Mouse (Mus musculus): Measurements from ENCODE around the gene Cdk1. TPM values are rescaled to one million over a fixed set of nuclear protein-coding genes. Genes with fewer than 3 reads are reported as not detected.

Gene Cdk1
- 179 and 208 TPM in 2 replicates for polyA plus RNA-seq (2015; fragmentation: Nextera tagmentation; extraction: Ambion mirVana)

- ATAC-seq (replicated peaks), result peak; percentile 98
- WGBS, result under 1% methylated on average over 51 of the region's 51 CpGs
- Histone ChIP-seq H3K36me3 (no peaks in the 10 kb centered on the region), H3K9ac (replicated peaks) (peak within 1 kb of the TSS; percentile 47), H3K4me1 (peaks cover 29% of the 10 kb centered on the region), H3K4me3 (peak within 1 kb of the TSS; percentile 56), H3K27me3 (no peaks in the 10 kb centered on the region), H3K4me2 (replicated peaks) (peak within 1 kb of the TSS; percentile 85), H3K27ac (replicated peaks) (peak within 1 kb of the TSS; percentile 46; the same call in 1 of the 2 replicates), H3K9me3 (no peaks in the 10 kb centered on the region)
Measured at GRCm38 (mm10) chr10:69352212-69353085, at the start of gene Cdk1. Gene Cdk1, minus strand, starts transcription at chr10:69352938.

- Histone ChIP-seq H3K36me3 (no peaks in the 10 kb centered on the region), H3K4me3 (peak overlapping the region; percentile 59), H3K27ac (replicated peaks) (no peak overlapping the region), H3K27me3 (peaks cover 38% of the 10 kb centered on the region), H3K9me3 (no peaks in the 10 kb centered on the region), H3K4me2 (replicated peaks) (peak overlapping the region; percentile 98), H3K9ac (replicated peaks) (0 out of 2 replicates have a peak overlapping the region, but pooled peaks have one; percentile 38), H3K4me1 (peaks cover 27% of the 10 kb centered on the region)
- WGBS, result 3% methylated on average over 17 of the region's 17 CpGs
- ATAC-seq (replicated peaks), result no peak
Measured at GRCm38 (mm10) chr10:69399814-69400385, 47.2 kb upstream of the Cdk1 start.

DNA sequence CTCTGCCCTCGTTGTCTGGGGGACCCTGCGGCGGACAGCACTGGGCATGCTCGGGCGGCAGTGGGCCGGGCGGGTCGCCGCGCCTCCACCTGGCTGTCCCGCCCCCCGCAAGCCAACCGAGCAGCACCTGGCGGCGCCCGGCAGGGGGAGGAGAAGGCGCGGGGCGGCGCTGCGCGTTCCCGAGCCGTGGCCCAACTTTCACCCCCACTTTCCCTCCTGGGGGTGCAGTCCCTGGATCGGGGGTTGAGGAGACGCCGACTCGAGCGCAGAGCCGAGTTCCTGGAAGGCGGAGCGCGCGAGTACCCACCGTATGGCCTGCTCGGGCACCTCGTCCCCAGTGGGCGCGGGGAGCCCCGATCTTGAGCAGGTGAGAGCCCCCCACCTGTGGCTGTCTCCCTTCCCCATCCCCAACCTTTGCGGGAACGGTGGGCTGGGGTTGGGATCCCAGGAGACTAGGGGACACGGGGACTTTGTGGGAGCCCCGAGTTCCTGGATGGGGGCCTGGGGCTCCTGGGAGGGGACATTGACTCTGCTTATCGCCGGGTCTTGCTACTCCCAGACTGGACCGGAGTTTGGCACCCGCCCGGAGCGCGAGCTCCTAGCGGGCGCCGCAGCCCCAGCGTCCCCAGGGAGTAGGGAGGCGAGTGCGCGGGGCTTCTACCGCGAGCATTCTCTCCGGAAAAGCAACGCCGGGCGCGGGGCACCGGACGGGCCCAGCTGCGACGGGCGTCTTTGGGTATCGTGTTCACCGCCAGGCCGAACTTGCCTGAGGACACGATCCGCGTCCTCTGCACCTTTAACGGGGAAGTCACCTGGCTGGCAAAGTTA lies 46.2 kb upstream of the Cdk1 start, which contains the start of gene Ank3:
Ank3 (plus strand) TSS at position 11 of the 828 bp plus-strand sequence.
- H3K27me3 ChIP-seq, result peaks cover 38% of the 10 kb centered on the region
- H3K36me3 ChIP-seq, result no peaks in the 10 kb centered on the region
- H3K9me3 ChIP-seq, result no peaks in the 10 kb centered on the region
- peak within 1 kb of the TSS; percentile 98 for H3K4me2 ChIP-seq (replicated peaks)
- H3K27ac ChIP-seq (replicated peaks), result no peak within 1 kb of the TSS
- peak within 1 kb of the TSS; percentile 38 for H3K9ac ChIP-seq (replicated peaks)
- peak within 1 kb of the TSS; percentile 59 for H3K4me3 ChIP-seq
- H3K4me1 ChIP-seq, result peaks cover 27% of the 10 kb centered on the region
- under 1% methylated on average over 68 of the region's 77 CpGs for whole genome bisulfite sequencing
- peak; percentile 59 for ATAC-seq (replicated peaks)

DNA sequence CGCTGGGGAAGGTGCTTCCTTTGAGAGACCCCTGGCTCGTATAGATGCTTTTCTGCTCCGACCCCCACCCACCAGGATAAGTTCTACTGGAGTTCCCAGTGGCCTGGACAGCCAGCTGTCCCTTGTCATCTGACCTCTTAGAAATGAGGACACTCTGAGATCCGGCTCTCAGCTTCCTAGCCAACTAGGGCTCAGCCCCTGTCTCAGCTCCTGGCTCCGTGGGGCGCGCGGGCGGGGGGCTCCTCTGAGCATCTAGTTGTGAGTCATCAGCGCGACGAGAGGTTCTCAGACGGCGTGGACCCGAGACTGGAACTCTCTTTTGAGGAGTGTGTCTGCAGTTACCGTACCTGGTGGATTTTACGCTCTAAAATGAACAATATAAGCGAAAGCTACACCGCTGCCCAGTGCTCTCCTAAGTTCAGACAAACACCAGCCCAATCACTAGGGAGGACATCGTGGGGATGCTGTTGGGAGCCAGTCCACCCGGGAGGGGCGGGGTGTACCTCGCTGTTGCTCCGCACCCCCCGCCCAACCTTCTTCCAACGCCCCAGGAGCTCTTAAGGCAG lies 45.5 kb upstream of the Cdk1 start:
- H3K4me2 ChIP-seq (replicated peaks), result peak overlapping the region; percentile 98
- H3K4me1 ChIP-seq, result peaks cover 27% of the 10 kb centered on the region
- peak overlapping the region; percentile 59 for H3K4me3 ChIP-seq
- WGBS, result under 1% methylated on average over 26 of the region's 26 CpGs
- H3K9ac ChIP-seq (replicated peaks), result peak overlapping the region; percentile 38; the same call in 1 of the 2 replicates
- H3K27me3 ChIP-seq, result peaks cover 38% of the 10 kb centered on the region
- ATAC-seq (replicated peaks), result peak; percentile 53
- H3K9me3 ChIP-seq, result no peaks in the 10 kb centered on the region
- no peaks in the 10 kb centered on the region for H3K36me3 ChIP-seq
- H3K27ac ChIP-seq (replicated peaks), result no peak overlapping the region

GRCm38 (mm10) chr10:69389511-69389910 lies 36.8 kb upstream of the Cdk1 start:
- no peak overlapping the region for H3K4me3 ChIP-seq
- WGBS, result 90% methylated on average over 4 of the region's 4 CpGs
- ATAC-seq (replicated peaks), result no peak

DNA sequence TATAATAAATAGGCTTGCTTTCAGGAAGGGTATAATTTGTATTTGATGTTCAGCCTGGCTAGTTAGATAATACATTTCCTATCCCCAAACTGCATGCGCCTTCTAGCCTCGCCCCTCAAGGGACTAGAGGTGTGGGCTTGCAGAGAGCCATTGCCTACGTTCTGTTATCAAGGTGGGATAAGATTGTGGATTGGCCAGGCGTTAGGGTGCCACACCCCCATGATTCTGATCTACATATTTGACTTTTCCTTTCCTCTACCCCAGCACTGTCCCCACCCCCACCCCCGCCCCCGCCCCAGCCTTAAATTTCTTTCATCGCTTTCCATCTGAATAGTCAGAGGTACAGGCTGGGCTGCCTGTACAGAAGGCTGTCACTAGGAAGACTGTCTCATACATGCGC lies 34.0 kb upstream of the Cdk1 start:
- H3K36me3 ChIP-seq, result no peaks in the 10 kb centered on the region
- WGBS, result 85% methylated on average over 8 of the region's 8 CpGs
- H3K27me3 ChIP-seq, result no peaks in the 10 kb centered on the region
- H3K4me3 ChIP-seq, result no peak overlapping the region
- no peaks in the 10 kb centered on the region for H3K4me1 ChIP-seq
- no peak overlapping the region for H3K4me2 ChIP-seq (replicated peaks)
- H3K27ac ChIP-seq (replicated peaks), result no peak overlapping the region
- ATAC-seq (replicated peaks), result no peak
- H3K9ac ChIP-seq (replicated peaks), result no peak overlapping the region
- H3K9me3 ChIP-seq, result no peaks in the 10 kb centered on the region

More at GRCm38 (mm10) chr10:69389511-69389910, 36.8 kb upstream of the Cdk1 start:
- no peaks in the 10 kb centered on the region for H3K9me3 ChIP-seq
- H3K27ac ChIP-seq (replicated peaks), result no peak overlapping the region
- no peak overlapping the region for H3K9ac ChIP-seq (replicated peaks)
- no peaks in the 10 kb centered on the region for H3K36me3 ChIP-seq
- no peak overlapping the region for H3K4me2 ChIP-seq (replicated peaks)
- no peaks in the 10 kb centered on the region for H3K27me3 ChIP-seq
- H3K4me1 ChIP-seq, result no peaks in the 10 kb centered on the region

DNA sequence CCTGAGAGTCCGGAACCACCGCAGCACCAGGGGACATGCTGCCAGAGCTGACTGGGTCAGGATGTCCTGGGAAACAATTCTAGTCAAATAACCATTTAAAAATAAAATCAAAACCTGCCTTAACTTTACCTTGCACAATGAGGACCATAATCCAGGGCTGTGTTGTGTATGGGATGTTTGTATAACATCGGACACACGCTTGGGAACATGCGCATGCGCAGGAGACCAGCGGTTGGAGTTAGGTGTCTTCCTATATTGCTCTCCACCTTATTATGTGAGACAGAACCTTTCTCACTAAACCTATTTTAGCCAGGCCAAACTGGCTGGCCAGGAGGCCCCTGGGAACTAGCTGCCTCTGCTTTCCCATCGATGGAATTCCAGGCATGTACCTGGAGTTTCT lies 32.4 kb upstream of the Cdk1 start:
- Histone ChIP-seq H3K4me3 (no peak overlapping the region), H3K27me3 (no peaks in the 10 kb centered on the region), H3K27ac (replicated peaks) (no peak overlapping the region), H3K9me3 (no peaks in the 10 kb centered on the region), H3K4me2 (replicated peaks) (no peak overlapping the region), H3K9ac (replicated peaks) (no peak overlapping the region), H3K36me3 (no peaks in the 10 kb centered on the region), H3K4me1 (no peaks in the 10 kb centered on the region)
- no peak for ATAC-seq (replicated peaks)
- WGBS, result 93% methylated on average over 8 of the region's 8 CpGs

GRCm38 (mm10) chr10:69384640-69385039 lies 31.9 kb upstream of the Cdk1 start:
- Histone ChIP-seq H3K4me3 (no peak overlapping the region), H3K27me3 (no peaks in the 10 kb centered on the region), H3K36me3 (no peaks in the 10 kb centered on the region), H3K9me3 (no peaks in the 10 kb centered on the region), H3K9ac (replicated peaks) (no peak overlapping the region), H3K4me1 (no peaks in the 10 kb centered on the region), H3K4me2 (replicated peaks) (no peak overlapping the region), H3K27ac (replicated peaks) (no peak overlapping the region)
- ATAC-seq (replicated peaks), result no peak
- 87% methylated on average over 11 of the region's 11 CpGs for WGBS

DNA sequence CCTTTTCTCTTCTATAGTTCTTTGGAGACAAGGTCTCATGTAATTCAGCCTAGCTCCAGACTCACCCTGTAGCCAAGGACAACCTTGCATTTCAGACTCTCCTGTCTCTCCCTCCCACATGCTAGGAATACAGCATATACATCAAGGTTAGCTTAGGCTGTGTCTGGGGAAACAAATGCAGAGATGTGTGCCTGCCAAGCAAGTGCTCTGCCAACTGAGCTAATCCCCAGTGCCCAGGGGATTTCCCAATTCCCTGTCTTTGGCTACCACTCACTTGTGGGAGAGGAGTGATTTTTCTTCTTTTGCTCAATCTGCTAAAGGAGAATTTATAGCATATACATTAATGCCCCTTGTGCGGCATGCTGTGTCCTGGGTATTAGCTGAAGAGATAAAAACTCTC lies 30.4 kb upstream of the Cdk1 start:
- H3K9ac ChIP-seq (replicated peaks), result no peak overlapping the region
- H3K27ac ChIP-seq (replicated peaks), result no peak overlapping the region
- no peaks in the 10 kb centered on the region for H3K36me3 ChIP-seq
- no peaks in the 10 kb centered on the region for H3K9me3 ChIP-seq
- WGBS, result 82% methylated on average over 1 of the region's 1 CpGs
- H3K4me2 ChIP-seq (replicated peaks), result no peak overlapping the region
- no peak overlapping the region for H3K4me3 ChIP-seq
- H3K27me3 ChIP-seq, result no peaks in the 10 kb centered on the region
- H3K4me1 ChIP-seq, result no peaks in the 10 kb centered on the region
- no peak for ATAC-seq (replicated peaks)

DNA sequence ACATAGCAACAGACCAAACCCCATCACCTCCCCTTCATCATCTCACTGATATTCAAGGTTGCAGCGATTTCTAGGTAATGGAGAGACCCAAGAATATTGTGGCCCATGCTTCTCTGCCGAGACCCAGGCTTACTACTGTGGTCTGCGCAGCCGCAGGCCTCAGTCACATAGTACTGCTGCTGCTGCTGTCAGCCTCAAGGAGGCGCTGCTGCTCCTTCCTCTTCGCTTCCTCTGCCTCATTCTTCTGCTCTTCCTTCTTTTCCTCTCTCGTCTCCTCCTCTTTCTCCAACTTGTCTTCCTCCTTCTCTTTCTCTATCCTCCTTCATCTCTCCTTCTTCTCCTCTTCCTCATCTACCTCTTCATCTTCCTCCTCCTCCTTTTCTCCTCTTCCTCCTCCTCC lies 22.4 kb upstream of the Cdk1 start:
- Histone ChIP-seq H3K9me3 (no peaks in the 10 kb centered on the region), H3K4me1 (no peaks in the 10 kb centered on the region), H3K27ac (replicated peaks) (no peak overlapping the region), H3K4me3 (no peak overlapping the region), H3K9ac (replicated peaks) (no peak overlapping the region), H3K27me3 (no peaks in the 10 kb centered on the region), H3K4me2 (replicated peaks) (no peak overlapping the region), H3K36me3 (no peaks in the 10 kb centered on the region)
- 63% methylated on average over 7 of the region's 7 CpGs for WGBS
- no peak for ATAC-seq (replicated peaks)

DNA sequence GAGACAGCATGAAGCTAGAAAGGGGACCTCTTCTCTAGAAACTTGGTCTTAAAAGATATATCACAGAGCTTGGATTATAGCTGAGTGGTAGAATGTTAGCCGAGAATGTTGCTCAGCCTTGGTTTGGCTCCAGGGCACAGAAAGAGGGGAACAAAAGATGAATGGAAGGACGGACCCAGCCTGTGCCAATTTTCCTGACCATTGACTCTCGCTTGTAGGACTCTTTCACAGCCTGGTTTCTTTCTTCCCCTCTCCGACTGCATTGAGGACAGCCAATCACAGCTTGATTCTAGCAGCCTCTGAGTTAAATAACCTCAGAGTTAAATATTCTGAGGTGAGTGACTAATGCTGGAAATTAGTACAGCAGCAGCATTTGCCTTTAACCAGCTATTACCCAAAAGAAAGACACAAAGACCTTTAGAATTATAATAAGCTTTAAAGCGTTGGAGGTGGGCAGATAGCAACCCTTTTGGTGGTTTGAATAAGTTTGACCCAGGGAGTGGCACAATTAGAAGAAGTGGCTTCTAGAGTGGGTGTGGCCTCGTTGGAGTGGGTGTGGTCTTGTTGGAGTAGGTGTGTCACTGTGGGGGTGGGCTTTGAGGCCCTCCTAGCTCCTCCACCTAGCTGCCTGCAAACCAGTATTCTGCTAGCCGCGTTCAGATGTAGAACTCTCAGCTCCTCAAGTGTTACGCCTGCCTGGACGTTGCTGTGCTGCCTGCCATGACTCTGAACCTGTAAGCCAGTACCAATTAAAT lies 21.2 kb upstream of the Cdk1 start:
- H3K27me3 ChIP-seq, result no peaks in the 10 kb centered on the region
- WGBS, result 45% methylated on average over 10 of the region's 10 CpGs
- no peak overlapping the region for H3K9ac ChIP-seq (replicated peaks)
- H3K36me3 ChIP-seq, result no peaks in the 10 kb centered on the region
- no peaks in the 10 kb centered on the region for H3K9me3 ChIP-seq
- H3K4me3 ChIP-seq, result no peak overlapping the region
- no peaks in the 10 kb centered on the region for H3K4me1 ChIP-seq
- no peak overlapping the region for H3K27ac ChIP-seq (replicated peaks)
- H3K4me2 ChIP-seq (replicated peaks), result no peak overlapping the region
- ATAC-seq (replicated peaks), result no peak
